Mouse (Mus musculus) right cerebral cortex, postnatal 25 days (tissue): ENCODE measurements around the gene Kyat3.
"Not testable (repeated sequence)": the region's sequence is repeated elsewhere in the genome, so short reads cannot be mapped to it uniquely, and the experiment has no call there.

ENCODE experiments used
- DNase-seq: peaks from one replicate; pipeline ENCODE4 v3.0.0; 2022

The Kyat3 gene

DNA sequence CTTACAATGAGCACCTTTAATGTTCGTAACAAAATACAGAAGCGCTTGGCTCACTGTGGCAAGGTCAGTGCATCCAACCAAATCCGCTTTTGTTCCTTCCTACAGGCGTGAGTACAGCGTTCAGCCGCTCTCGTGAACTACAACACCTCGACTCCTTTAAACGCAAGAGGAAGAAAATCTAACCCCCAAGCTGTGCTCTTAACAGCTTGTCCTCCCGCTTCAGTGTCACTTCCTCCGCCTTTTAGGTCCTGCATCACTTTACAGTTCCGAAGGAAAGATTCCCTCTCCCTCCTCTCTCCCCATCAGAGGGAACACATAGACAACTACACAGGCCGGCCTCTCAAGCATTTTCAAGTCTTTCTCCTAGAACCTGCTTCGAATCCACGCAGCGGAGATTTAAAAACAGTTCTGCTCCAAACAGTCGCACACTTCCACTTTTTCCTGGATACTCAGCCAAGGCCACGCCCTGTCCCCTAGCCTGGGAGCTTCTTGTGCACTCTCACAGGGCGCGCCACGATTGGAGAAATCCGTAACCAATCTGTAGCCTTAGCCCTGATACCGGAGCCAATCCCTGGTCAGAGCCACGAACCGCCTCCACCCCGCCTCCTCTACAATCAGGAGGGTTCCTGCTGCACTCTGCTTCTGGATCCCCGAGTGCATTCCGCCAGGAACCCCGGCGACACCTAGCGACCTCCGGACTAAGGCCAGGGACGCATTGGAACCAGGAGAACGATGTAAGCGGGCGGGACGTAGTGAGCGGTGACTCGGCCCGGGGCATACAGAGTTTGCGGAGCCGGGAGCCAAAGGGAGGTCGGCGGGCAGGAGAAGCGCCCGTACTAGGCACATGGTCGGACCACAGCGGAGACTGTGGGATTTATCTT is at the start of gene Kyat3:
TSS of gene Kyat3 (plus strand) at position 610 of the 881 bp plus-strand sequence.
- DNase-seq = peak; percentile 87

DNA sequence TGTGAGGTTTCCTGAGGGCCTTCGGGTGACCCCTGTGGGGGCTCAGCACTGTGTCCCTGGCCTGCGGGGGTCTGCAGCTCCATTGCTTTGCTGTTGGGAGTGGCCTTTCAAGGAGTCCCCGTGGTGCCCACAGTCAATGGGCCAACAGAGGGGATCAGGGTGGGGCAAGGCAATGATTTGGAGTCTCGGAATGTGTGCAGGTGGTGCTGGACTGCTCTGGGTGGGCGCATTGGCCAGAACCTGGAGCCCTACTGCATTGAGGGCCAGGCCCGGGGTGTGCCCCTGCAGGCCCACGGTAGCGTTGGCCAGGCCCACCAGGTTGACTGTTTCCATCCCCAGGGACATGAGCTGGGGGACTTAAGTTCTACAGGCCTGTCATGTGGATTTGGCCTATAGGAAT is 36.1 kb upstream of the Kyat3 start:
- no peak for DNase-seq

DNA sequence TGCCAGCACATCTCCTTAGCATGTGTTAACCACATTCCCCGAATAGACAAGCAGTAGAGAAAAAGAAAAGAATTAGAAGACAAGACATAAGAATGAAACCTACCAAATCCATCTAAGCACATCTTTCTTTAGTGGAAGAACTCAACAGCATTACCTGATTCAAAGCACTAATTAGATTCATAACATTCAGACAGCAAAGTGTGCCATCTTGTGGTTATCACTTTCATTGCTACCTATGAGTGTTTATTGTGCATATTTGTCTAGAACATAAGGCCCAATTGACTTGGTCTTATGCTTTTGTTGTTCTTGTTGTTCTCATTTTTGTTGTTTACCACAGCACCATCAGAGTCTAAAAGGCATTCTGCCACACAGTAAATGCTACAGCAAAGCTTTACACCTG is 26.2 kb upstream of the Kyat3 start:
- DNase-seq = no peak

DNA sequence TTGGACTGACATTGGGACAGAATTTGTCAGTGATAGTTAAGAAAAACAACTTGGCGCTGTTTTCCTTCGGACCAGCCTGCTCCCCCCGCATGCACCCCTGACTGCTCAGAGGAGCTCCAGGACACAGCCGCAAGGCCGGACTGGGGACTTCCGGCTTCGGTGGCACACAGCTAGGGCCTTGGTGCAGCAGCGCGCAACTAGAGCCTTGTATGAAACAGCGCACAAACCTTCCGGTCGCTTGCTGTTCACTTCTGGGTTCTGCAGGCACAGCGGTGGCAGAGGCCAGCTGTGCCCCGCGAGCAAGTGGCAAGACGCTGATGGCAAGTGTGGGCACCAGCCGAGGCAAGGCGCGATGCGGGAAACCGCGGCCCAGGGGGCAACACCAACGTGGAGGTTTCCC is 12.9 kb upstream of the Kyat3 start:
- DNase-seq = no peak

DNA sequence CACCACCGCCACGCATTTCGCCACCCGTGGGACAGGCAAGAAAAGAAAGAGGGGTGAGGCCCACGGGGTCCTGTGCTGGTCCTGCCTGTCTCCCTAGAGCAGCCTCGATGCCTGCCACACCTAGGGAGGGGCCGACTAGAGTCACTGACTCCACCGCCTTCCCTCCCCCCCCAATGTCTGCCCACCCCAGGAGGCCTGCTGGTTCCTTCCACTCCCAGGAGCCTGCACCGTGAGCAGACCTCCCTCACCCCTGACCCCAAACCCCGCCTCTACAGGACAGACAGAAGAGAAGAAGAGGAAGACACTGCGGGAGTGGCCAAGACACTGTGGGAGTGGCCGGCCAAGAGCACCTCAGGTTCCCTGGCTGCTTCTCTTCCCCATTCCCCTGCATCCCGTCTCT is 12.5 kb upstream of the Kyat3 start:
- no peak for DNase-seq

DNA sequence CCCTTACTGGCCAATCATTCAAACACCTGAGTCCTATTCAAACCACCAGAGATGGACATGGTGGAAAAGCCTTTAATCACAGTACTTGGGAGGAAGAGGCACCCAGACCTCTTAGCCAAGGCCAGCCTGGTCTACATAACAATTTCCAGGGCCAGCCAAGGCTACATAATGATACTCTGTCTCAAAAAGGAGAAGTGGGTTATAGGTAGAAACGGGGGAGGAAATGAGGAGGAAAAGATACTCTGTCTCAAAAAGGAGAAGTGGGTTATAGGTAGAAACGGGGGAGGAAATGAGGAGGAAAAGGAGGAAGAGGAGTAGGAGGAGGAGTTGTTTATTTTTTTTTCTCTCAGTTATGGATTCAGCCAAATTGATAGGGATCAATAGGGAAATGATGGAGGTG is 4.3 kb upstream of the Kyat3 start:
- DNase-seq = no peak

DNA sequence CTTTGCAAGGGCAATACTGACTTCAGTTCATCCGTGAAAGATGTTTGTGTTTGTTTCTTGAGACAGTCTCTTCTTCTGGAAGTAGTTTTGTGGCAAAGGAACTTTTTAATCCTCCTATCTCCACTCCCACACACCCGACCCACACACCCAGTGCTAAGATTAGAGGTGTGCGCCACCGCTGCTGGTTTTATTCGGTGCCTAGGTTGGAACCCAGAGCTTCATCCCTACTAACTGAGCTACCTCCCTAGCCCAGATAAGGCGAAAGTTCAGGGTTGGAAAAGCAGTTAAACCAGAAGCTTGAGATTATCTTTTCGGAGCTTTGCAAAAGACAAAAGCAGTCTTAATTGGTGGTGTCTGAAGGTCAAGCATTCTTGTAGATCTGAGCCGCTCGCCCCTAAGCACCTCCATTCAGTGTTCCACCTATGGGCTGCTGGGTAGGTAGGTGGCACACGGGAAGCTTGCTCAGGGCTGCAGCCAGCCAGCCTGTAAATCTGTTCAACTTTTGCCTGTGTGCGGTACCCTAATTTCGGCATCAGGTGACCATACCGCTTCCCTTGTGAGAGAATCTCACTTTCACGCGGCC is 647 bp downstream of the Kyat3 start:
- DNase-seq = no peak

DNA sequence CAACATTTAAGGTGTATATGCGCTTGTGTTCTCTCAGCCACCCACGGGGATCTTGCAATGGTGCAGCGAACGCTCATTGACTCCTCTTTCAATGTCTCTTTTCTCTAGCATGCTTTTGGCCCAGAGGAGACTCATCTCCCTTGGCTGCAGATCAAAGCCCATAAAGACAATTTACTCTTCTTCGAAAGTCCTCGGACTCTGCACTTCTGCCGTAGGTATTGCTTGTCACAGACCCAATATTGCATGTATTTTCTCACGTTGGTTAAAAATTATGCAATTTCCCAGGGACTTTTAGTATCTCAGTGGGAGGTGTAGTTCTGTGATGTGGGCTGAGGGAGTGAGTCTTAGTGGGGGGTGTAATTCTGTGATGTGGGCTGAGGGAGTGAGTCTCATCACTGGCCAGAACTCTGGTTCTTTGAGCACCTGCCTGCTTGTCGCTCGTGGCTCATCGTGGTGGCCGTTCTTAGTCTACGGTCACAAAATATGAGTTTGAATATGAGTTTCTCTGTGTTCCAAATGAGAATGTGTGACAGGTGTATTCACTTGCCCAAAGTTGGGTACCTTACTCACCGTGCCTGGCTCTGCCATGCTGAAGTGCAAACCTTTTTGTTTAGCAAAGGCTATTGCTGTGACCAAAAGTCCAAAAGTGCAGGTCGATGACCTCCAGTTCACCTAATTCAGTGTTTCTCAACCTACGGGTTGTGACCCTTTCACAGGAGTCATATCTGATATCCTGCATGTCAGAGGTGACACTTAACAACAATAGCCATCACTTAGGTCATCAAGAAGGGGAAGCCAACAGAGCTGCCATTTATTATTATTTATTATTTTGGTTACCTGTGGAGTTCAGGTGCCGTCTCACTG is 6.0 kb downstream of the Kyat3 start:
- no peak for DNase-seq

DNA sequence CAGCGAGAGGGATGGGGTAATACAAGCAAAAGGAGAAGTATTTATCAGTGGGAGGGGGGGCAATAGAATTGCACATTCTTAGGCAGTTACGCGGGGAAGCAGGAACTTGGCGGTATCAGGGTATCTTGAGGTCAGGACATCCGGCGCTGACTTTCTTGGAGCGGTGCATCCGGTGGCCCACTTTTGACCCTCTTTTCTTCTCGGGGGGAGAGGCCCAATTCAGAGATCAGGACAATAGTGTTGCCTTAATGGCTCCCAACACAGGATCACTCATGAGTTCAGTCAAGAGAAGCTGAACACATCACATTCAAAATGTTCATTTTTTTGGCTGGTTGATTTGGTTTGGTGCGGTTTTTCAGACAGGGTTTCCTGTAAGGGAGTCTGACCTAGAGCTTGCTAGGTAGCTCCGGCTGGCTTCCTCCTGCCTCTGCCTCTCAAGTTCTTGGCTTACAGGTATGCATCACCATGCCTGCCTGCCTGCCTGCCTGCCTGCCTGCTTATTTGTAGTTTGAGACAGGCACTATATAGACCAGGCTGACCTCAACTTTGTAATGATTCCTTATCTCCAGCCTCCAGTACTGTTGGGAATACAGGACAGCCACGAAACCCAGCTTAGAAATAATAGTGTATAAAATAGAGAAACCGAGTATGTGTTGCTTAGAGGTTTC is 7.5 kb downstream of the Kyat3 start:
- DNase-seq = not testable (repeated sequence)

DNA sequence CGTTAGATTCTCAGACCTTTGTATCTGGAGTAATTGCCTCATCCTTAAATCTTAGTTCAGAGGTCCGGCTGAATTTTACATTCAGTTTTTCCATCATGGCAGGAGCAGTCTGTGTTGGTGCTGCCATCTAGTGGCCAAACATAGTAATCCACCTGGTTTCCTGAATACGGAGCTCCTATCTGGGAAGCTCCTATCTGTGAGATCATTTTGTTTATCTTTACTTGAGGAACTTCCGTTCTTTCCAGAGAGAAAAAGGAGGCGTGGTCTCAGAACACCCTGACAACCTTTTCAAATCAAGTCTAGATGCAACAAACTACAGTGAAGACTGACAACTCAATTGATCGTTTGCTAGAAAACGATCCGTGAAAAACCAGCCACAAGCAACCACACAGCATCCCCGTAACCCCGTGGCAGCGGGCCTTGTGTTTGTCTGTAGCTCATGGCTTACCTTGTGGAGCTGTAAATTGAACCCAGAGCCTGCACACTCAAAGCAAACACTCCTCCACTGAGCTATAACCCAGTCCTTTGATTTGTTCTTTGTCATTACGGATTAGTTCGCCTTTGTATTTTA is 8.1 kb downstream of the Kyat3 start:
- peak; percentile 61 for DNase-seq

DNA sequence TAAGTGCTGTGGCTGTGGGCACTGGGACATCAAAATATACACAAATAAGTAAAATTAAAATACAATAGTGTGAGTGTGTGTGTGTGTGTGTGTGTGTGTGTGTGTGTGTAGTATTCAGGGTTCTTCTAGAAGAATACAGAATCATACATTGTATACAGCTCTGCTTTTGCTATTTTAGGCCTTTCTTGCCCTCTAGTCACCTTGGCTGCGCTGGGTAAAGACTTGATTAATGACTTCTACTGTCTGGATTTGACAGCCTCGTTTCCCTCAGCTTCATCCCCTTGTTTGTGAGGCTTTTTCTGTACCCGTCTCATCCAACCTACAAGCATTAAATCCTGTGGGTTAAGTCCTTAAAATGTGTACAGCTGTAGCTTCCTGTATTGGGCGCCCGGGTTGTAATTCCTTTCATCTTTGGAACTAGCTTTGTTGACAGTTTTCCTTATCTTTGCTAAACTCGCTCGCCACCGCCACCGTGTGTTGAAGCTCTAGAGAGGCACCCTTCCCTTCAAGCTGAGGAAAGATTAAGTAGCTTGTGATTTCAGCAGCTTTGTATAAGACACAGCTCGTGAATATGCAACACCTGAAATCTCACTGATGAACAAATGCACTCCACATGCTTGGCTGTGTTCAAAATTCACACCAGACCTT is 9.6 kb downstream of the Kyat3 start:
- no peak for DNase-seq

DNA sequence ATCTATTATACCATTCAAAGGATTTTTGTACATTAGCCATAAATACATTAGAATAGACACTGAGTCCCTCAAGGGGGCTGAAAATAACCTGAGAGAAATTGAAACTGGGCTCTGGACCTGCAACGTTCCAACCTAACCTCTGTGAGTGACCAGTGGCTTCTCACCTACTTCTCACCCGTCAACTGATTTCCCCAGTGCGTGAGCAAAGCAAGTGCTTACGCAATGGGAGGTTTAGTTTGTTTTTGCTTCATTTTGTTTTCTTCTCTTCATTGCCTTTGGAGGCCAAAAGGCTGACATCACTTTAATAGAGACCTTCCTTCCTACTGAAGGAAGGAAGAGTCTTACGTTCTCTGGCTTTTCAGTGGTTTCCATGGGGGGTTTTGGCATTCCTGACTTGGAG is 10.5 kb downstream of the Kyat3 start:
- DNase-seq = no peak

DNA sequence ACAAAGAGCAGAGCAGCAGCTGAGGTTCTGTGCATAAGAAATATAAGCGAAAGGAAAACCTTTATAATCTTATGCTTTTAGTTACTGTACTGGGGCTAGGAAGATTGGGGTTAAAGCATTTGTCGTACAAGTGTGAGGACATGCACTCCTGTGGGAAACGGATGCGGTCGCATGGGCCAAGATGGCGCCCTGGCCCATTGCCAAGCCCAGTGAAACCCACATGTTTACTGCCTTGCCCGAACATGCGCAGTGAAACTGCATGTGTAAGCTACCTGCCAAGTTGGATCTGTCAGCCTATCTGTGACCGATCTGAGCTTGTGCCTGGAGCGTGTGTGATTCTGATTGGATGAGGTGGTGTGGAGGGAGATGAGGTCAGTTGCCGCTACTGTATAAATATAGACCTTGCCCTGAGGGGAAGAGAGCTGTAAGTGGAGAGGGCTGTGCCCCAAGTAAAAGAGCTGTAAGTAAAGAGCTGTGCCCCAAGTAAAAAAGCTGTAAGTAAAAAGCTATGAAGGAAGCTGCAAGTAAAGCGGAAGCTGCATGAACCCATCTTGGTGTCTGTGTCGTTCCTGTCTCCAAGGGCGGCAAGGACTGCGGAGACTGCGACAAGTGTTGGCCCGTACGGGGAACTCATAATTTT is 11.7 kb downstream of the Kyat3 start:
- DNase-seq = not testable (repeated sequence)

DNA sequence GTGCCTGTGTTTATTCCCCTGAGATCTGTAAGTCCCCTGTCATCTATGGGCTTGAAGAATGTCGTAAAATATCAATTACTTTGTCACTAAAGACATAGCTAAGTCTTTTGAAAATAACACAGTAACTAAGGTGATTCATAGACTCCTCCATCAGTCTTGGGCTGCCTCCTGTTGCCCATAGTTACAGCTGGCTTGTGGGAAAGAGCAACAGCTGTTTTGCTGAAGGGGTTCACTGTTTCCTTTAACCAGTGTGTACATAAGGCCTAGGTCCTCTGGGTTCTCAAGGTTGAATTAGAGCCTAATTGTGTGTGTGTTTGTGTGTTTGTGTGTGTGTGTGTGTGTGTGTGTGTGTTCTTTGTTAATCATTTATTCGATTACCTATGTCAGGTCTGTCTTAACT is 24.6 kb downstream of the Kyat3 start:
- no peak for DNase-seq

DNA sequence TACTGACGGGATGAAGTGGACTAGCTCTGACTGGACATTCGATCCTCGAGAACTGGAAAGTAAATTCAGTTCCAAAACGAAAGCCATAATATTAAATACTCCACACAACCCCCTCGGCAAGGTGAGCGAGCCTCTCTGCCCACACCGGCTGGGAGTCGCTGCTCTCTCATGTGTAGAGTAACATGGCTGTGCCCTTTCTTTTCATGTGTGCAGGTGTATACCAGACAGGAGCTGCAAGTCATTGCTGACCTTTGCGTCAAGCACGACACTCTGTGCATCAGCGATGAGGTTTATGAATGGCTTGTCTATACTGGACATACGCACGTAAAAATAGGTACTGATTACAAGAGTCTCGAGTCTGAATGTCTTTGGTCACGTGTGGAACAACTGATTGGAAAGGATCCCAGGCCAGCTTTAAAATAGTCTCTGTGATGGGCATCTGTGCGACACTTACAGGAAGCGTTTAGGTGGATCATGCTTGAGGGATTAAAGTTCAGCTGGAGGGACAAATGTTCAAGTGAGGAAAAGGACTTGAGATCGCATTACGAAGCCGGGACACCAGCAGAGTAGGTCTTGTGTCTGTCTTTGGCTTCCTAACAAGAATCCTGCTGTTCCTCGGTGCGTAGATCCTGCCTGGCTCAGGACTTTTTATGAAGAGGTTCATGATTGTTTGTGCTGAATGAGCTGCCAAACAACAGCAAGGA is 25.3 kb downstream of the Kyat3 start:
- no peak for DNase-seq

DNA sequence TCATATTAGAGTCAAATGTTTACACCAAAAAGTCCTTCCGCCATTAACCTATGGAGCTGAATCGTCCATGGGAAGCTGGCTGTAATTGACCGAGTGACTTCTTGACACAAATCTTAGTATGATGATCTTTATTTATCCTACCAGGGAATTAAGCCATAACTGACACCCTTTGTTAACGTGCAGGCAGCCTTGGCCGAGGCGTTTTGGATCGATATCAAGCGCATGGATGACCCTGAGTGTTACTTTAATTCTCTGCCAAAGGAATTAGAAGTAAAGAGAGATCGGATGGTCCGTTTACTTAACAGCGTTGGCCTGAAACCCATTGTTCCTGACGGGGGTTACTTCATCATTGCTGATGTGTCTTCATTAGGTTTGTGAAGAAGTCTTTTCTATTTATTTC is 33.4 kb downstream of the Kyat3 start:
- no peak for DNase-seq

DNA sequence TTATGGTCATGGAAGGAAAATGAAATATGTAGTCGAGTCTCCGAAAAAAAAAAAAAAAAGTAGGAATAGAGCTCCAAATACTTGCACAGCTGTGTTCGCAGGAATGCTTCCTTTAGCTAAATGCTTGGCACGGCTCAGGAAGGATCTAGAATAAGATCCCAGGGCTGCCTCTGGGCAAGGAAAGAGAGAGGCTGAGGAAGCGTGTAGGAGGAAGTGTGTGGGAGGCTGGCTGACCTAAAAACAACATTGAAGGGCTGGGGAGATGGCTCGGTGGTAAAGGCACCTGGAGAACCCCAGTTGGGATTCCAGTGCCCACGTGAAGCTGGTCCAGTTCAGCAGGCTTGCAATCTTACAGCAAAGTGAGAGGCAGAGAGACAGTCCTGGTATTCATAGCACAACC is 40.0 kb downstream of the Kyat3 start:
- peak; percentile 25 for DNase-seq

DNA sequence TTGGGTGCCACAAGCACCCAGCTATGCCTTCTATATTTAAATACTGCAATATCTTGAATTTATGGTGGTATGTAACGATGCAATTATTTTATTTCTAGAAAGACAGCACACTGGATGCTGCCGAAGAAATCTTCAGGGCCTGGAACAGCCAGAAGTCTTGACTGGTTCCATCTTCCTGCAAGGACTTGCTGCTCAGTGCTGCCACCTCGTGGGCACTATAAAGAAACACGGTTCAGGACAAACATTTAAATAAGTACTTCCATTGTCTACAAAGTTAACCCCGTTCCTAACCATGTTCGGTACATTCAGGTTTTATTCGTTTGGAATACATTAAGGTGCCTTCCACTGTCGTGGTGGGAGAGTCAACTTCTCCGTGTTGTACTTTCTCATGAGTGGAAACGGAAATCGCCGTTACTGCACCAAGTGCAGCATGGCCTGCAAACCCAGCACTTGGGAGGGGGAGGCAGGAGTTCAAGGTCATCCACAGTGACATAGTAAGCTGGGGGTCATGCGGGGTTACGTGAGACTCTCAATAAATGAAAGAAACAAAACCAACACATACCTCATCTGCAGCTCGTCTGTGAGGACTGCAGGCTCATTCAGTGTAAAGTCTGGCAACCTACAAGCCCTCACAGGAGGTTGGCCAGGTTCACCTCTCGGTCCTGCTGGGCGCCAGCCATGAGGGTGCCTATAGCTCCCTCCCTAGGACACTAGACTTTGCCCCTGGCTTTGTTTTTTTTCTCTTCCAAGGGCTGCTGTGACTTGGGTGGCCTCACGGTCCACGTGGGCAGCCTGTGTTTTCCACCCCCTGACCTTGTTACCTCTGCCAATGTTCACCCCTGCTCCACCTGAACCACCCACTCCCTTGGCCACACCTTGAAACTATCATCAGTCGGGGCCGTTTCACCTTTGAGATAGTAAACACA is 43.4 kb downstream of the Kyat3 start:
- DNase-seq = no peak

DNA sequence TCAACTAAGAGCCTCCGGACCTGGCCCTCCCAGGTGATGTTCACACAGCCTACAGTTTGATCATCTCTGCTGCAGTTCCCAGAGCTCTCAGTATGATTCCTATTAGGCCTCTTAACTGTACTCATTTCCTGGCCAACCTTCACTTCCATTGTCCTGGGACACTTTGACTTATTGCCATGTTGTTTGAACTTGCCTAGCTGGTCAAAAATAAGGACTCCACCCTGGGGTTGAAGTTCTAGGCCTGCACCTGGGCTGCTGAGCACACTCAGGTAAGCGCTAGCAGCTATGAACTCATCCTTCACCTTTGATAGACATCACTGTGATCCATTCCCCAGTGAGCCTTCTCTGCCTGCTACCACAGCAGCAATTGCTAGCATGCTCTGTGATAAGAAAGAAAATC is 44.2 kb downstream of the Kyat3 start:
- no peak for DNase-seq

DNA sequence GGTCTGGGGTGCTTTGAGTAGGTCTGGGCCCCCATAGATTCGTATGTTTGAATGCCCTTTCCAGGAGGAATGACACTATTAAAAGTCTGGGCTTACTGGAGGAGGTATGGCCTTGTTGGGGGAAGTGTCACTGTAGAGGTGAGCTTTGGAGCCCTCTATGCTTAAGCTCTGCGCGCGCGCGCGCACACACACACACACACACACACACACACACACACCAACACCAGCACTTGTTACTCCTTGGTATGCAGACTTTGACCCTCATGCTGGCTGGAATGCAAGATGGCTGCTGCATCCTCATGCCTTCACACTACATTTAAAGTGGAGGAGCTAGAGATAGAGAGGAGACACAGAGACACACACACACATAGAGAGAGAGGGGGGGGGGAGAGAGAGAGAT is 46.8 kb downstream of the Kyat3 start:
- DNase-seq = no peak
